Mouse (Mus musculus) spleen, postnatal 36 days (tissue): Measurements from ENCODE around the gene Cdx4.
A peak's percentile ranks its signal among the peaks of the same experiment; 100 is the strongest.

Source experiments
- DNase-seq, 2 experiments: peaks; one replicate each; pipeline ENCODE4 v3.0.0; 2022; ENCODE audit warnings: low spot score in 2 of 2, mixed read lengths in 1 of 2

The Cdx4 gene

DNA sequence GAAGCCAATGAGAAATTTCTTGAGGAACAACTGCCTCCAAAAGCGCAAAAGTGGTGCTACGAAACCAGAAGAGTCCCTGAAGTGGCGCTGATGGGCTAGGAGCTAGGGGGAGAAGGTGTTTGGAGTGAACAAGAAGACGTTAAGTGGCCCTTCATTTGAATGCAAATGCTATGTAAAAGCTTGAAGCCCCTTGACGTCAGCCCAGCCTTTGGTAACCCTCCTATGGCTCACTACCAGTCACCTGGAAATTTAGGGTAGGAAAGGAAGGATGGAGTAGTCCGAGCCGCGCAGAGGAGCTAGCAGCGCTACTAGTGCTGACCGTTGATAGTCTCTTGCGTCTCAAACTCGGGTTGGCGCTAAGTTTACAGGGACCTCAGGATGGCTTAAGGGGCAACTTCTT lies at the start of gene Cdx4:
Gene Cdx4, plus strand, starts transcription at position 253 of the 400 bp plus-strand sequence.
- DNase-seq: no peak

DNA sequence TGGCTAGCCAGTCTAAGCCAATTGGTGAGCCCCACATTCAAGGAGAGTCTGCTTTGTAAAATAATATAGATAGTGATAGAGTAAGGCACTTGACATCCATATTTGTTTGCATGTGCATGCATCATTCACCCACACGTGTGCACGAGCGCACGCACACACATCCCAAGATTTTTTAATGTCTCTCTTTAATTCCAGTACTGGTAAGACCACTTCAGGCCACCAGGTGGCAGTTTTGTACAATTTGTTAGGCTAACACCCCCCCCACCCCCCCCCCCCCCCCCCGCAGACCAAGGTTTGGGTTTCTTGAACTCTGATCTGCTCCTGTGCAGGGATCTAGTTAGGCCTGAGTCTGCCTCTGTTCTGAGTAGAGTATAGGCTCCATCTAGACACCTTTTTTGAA lies 46.9 kb upstream of the Cdx4 start:
- no peak for DNase-seq

DNA sequence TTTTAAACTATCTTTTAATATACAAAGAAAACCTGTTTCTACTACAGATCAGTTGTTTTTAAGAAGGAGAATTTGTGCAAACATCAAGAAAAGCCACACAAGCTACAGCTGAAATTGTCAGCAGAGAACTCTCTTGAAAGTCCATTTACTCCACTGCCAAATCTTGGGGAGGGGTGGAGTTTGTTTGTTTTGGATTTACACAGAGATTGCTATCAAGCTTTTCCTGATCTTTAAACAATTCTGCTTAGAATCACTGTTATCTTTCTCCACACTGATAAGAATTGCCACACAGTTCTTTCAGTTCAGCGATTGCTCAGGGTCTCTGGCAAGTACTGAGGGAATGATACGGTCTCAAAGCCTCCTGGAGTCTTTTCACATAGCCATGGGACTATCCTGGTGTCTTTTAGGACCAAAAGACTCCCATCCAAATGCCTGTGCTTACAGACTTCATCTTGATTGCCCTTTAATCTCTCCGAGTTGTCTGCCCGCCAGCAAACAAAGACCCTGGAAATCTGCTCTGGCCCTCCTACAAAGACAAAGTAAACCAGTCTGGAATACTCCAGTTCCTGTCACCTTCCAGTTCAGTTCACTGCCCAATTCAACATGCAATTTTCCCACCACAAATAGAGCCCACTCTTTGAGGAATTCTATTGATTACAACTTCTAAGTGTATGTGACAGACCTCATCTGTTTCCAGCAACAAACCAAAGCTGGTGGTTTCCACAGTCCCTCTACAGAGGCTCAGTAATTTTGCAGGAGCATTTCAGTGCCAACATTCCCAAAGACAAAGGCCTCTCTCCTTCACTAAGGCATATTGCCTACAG lies 34.1 kb upstream of the Cdx4 start:
- no peak for DNase-seq

DNA sequence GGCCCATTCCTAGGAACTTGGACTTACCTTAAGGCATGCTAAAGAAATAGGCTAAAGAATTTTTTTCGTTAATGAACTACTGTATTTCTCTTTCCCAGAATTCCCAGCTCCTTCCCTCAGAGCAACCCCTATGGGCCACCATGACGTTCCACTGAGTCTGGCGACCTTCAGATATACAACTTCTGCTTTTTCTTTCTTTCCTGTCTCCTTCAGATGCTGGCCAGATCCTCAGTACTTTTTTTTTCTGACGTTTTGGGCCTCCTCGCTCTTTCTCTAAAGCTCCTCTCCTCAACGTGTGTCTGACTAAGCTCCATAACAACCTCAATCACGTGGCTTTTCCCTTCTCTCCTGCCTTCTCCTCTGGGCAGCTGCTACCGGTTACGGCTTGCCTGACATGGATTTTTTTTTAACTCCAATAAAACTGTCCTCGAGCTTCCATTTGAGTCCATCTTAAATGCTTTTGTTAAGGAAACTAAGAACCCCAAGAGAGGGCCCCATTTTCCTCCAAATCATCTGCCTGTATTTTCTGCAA lies 33.3 kb upstream of the Cdx4 start:
- DNase-seq: no peak

DNA sequence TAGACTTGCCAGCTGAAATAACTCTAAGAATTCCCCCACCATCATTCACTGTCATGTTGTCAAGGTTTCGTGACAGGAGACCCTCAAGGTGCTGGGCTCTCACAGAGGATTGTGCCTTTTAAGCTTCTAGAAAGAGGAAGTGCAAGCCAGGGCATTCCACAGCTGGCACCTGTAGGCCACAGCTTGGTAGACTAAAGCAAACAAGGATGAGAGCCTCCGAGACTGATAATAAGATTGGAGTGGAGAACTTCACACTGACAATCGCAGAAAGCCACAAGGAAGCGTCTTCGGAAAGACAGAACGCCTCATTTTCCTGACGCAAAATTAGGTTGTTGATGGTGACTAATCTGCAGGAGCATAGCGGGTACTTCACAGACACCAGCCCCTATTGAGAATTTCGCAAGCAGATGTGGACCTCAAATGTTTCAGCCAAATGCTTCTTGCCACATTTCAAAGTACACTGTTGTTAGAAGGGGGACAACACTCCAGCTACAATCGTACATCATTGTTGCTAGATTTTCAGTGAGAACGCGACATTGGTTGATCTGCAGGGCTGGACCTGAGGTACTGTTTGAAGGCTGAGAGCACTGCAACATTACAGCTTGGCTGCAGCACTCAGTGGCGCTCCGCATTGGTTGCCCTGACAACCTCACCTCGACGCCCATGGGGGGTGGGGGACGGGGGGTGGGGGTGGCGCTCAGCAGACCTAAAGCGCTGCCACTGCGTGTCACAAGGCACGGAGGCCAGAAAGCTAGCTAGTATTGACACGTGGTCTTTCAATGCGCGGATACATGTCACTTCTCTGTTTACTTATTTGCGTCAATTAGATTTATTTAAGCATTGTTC lies 32.5 kb upstream of the Cdx4 start:
- no peak for DNase-seq

DNA sequence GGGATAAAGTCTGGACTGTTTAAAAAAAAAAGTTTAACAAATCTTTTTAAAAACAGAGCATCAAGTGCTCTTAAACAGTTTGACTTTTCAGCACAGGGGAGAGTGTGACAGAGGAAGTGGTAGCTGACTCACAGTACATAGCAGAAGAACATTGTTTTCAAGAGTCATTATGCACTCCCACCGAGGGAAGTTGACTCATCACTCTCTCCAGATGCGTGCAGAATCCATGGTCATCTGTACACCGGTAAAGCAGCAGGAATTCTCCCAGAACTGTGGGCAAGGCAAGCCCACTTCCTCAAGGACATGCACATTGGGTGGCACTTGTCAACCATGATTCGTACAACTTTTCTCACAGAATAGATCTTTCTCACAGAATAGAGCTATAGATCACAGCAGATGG lies 22.3 kb upstream of the Cdx4 start:
- no peak for DNase-seq

DNA sequence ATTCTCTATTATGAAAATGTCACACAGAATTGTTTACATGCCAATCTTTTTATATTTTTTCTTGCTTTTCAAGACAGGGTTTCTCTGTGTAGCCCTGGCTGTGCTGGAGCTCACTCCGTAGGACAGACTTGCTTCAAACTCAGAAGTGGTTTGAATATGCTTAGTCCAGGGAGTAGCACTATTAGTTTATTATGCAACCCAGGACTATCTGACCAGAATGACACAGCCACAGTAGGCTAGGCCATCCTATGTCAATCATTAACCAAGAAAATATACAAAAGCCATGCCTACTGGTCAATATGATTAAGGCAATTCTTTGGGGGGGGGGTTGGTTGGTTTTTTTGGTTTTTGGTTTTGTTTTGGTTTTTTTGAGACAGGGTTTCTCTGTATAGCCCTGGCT lies 12.9 kb upstream of the Cdx4 start:
- DNase-seq: no peak

DNA sequence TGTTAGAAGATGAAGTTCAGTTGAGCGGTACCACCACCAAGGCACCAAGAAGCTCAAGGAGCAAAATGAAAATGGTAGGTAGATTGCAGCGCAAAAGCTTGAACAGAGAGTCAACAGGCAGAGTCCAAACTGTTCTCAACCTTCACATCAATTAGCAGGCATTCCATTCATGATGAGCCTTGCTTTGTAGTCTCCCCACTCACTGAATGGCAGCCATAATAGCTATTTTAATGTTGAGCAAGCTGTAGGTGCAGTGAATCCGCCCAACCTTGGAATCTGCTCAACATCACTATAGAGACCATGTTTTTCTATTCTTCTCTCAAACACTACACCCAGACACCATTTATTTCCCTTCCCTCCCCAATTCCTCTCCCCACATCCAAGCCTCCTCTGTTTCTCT lies 9.5 kb upstream of the Cdx4 start:
- DNase-seq: no peak

DNA sequence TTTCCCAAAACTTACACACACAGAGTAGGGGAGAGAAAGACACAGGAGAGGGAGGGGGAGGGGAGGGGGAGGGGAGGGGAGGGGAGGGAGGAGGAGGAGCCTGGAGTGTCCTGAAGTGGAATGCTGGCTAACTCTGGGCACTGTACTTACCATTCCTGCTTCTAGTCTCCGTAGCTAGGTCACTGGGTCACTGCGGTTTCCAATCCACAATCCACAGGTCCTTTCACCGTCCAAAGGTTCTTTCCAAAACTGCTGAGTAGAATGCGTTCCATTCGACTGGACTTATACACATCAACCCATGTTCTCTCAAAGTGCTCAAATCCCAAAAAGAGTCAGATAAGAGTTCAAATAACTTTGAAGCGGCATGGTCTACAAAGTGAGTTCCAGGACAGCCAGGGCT lies 7.1 kb upstream of the Cdx4 start:
- no peak for DNase-seq

DNA sequence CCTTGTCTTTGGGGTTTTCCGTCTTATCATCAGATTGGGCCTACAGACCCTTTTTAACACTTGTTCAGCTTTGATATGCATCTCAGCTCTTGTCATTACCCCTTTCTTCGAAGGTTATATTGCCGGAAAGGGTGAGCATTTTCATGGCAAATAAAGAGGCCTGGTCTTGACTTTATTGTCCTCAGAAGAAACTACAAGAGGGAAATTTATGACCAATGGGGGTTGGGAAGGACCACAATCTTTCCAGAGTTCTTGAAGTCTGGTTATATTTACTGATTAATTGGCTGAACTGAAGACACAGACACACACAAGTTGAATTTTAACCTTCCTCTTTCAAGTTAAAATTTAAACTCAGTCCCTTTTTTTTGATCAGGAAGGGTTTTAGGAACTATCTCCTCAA lies 4.7 kb downstream of the Cdx4 start:
- no peak for DNase-seq

DNA sequence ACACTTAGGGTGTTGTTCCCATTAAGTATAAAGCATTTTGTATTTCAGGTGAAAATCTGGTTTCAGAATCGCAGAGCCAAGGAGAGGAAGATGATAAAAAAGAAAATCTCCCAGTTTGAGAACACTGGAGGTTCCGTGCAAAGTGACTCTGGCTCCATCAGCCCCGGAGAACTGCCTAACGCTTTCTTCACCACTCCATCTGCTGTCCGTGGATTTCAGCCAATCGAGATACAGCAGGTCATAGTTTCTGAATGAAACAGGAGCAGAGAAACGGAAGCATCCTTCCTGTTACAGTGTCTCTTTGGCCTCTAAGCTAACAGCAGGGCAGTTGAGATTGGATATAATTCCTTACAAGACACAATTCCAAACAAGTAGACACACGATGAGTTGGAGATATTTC lies 8.2 kb downstream of the Cdx4 start:
- no peak for DNase-seq

DNA sequence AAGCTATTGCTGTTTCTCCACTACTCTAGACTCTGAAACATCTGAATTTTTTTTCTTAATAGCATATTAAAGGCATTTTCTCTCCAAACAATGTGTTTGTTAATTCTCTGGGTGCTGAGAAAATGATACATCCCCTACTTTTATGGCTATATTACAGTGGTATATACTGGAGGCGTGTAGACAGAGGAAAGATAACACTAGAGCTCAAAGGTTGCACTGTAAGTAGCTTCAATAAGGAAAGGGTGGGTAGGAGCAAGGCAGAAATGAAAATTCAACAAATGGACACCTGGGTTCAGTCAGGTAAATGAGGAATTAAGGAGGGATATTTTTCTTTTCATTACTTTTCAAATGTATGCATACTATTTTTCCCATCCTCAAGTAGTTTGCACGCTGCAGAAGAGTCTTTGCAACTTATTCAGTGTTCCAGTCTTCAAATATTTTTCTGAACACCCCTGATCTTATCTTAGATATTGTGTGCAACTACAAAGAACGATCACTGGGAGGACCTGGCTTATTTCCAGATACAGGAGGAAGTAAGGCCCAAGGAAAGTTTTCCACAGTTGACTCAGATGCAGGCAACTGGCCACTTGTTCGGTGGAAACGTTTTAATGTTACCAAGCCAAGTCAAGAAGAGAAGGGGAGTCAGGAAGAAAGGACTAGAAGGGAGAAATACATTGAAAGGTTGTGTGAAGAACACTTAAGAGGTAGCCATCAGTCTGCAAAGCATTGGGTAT lies 10.1 kb downstream of the Cdx4 start:
- no peak for DNase-seq

DNA sequence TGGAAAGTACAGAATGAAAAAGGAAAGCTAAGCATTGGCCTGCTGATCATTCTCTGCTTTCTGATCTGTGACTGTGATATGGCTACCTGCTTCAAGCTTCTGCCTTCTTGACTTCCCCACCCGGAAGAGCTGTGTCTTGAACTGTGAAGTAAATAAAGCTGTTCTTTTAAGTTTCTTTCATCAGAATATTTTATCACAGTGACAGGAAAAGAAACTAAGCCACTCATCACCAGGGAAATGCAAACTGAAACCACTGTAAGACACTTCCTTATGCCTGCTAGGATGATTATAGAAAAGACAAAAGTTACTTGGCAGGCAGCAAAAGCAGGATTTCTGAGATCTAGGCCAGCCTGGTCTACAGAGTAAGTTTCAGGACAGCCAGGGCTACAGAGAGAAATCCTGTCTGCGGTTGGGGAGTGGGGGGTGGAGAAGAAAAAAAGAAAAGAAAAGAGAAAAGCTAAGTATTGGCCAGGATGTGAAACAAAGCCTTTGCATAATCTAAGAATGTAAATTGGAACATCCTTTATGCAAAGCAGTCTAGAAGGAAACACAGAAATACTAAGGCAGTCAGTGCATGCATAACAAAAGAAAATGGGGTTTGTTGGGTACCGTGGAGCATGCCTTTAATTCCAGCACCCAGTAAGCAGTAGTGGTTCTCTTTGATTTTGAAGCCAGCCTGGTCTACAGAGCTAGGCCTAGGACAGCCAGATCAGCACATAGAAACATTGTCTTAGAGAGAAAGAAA lies 20.3 kb downstream of the Cdx4 start:
- no peak for DNase-seq

DNA sequence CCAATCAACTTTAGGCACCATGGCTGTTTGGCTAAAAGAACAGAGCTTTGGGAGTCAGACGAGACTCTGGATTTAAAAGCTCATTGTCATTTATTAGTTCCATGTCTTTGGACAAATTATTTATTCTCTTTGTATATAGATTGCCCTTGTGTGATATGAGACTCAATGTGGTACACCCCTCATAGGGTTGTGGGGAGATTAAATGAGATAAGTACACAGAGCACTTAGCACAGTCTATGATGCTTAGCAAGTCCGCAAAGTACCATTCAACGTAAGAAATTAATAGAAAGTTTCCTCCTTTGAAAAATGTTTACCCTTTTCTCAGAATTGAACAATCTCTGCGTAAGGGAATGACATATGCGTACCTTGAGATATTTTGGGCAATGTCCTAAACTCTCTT lies 34.6 kb downstream of the Cdx4 start:
- DNase-seq: no peak

DNA sequence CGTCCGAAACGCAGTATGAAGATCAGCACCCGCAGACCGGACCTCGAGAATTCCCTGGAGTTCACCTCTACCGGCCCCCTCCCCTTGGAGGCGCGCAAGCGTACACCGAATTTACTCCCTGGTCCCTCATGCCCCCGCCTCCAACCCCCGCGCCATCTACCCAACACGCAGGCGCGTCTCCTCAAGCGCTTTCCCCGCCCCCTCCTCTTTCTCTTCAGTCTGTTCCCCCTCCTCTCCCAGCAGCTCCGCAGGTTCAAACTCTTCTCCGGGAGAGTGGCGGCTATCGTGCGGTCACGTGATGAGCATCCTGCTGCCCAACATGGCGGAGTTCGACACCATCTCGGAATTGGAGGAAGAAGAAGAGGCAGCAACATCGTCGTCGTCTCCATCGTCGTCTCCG lies 35.1 kb downstream of the Cdx4 start, which contains the start of gene Chic1:
Gene Chic1, plus strand, starts transcription at position 190 of the 400 bp plus-strand sequence.
- DNase-seq: peak; percentile 2 to 9

DNA sequence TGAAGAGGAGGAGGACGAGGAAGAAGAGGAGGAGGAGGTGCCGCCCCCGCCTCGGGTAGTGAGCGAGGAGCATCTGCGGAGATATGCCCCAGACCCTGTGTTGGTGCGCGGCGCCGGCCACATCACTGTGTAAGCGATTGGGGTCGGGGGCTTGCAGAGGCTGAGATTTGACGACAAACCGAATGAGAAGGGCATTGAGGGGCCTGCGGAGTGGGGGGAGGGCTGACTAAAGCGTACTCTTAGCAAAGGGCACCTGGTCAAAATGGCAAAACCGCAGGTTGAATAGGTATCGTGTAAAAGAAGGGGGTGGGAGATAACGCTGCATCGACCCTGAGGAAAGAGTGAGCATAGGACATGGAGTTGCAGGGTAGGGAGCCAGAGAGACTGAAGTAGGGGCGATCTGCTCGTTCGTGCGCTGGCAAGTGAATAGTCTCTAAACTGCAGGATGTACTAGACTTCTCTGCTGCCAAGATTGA lies 35.6 kb downstream of the Cdx4 start:
- DNase-seq: no peak

DNA sequence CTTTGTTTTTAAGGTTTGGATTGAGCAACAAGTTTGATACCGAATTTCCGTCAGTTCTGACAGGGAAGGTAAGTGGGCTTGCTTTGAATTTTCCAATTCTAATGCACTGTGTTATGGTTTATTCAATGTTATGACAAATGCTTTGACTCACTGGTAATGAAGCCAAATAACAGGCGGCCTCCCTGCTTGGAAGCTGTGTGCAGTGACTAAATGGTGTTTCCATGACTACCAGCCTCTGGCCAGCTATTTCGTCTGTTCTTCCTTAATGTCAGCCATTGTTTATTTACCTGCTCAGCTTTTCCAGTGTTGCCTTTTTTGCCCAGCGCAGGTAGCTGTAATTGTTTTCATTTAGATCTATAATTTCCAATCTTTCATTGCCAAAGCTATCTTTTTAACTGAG lies 45.0 kb downstream of the Cdx4 start:
- no peak for DNase-seq

DNA sequence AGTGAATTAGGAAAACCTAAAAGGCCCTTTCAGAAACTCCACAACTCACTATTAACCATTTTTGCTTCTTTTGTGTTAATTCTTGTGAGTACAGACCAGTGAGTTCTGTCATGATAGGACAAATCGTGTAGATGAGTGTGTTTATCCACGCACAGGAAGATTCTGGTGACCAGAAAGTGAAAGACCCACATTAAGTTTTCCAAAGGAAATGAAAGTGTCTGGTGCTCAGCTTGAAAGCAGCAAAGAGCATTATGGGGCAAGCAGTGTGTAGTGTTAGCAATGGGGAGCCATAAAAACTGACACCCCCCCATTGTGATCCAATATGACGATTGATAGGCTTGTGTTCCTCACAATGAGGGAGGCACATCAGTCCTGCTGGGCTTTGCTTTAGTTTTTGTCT lies 47.5 kb downstream of the Cdx4 start:
- no peak for DNase-seq

DNA sequence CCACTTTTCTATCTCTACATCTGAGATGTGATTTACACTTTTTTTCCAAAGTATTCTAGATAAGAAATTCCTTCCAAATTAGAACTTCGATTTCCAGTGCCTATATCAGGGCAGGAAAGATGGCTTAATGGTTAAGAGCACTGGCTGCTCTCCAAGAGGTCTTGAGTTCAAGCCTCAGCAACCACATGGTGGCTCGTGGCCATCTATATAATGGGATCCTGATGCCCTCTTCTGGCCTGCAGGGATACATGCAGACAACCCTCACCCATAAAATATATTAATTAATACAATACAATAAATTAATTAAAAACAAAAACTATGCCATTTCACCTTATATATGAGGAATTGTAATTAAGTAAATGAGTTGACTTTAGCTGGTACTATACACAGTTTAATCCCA lies 50.0 kb downstream of the Cdx4 start:
- no peak for DNase-seq

DNA sequence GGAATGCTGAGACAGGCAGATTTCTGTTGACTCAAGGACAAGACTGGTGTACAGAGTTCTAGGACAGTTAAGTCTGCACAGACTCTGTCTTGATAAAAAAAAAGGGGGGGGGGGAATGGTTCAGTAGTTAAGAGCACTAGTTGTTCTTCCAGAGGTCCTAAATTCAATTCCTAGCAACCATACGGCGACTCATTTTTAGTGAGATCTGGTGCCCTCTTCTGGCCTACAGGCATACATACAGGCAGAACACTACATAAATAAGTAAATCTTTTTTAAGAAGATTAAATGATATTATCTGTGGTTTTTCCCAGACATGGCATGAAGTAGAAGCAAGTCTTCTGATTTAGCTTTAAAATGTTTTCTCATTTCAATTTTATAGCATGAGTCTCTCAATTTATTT lies 50.4 kb downstream of the Cdx4 start:
- DNase-seq: no peak

DNA sequence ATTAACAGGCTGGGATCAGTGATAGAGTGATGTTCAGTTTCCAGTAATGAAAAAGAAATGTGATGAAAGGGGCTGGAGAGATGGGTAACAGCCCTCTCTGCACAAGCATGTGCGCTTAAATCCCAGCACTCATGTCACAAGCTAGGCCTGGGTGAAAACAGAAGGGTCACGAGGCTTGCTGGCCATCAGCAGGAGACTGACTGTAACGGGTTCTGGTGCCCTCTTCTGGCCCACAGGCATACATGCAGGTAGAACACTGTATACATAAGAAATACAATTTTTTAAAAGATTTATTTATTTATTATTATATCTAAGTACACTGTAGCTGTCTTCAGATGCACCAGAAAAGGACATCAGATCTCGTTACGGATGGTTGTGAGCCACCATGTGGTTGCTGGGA lies 53.1 kb downstream of the Cdx4 start:
- no peak for DNase-seq
